Mouse (Mus musculus) cerebellum, postnatal 10 days (tissue): ENCODE measurements around the gene Prpf6.

Experiments used
- DNase-seq, 2 experiments: peaks; one replicate each; pipeline ENCODE4 v3.0.0; 2021; ENCODE audit warnings: mixed read lengths in 2 of 2

Prpf6 gene

DNA sequence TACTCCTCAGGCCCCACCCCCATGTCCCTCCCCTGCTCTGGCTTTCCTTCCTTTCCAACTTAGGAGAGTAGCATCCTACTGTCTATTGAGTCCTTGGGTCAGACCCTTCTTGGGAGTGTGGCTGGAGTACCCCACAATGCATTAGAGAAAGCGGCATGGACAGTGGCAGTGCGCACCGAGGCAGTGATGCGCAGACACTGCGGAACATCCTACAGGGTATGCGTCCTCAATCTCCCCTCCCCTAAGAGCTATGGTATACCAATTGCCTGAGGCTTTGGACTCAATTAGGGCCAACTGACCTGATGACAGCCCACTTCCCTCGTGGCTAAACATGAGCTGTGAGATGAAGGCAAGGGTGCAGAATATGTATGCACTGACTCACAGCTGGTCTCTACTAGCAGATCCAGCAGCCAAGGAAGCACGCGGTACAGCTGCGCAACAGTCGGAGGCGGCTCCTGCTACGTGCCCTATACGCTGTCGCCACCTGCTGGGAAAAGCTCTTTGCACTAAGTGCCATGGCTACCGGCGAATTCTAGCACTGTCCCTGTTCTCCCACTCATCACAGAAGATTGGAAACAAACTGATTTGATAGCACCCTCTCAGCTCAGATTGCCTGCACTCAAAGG is 67.4 kb downstream of the Prpf6 start:
- DNase-seq = peak in 1 of 2 experiments; percentile 47

DNA sequence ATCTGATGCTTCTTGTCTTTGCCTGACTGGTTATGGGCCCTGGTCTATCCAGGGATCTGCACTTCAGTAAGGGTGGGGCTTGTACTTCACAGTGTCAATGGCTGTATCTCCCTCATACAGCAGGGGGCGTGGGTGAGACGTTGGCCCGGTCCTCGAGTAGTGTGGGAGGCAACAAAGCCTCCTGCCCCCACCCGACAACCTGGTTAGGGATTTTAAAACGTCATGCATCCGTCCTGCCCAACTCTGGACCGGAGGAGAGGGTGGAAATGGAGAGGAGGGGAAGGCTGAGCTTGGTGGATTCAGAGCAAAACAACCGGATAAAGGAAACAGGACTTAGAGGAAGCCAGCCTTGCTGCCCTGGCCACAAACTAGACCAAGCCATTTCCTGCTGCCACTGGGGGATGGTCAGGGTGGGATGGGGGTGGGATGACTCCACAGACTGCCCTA is 68.0 kb downstream of the Prpf6 start:
- peak; percentile 90 to 92 for DNase-seq

DNA sequence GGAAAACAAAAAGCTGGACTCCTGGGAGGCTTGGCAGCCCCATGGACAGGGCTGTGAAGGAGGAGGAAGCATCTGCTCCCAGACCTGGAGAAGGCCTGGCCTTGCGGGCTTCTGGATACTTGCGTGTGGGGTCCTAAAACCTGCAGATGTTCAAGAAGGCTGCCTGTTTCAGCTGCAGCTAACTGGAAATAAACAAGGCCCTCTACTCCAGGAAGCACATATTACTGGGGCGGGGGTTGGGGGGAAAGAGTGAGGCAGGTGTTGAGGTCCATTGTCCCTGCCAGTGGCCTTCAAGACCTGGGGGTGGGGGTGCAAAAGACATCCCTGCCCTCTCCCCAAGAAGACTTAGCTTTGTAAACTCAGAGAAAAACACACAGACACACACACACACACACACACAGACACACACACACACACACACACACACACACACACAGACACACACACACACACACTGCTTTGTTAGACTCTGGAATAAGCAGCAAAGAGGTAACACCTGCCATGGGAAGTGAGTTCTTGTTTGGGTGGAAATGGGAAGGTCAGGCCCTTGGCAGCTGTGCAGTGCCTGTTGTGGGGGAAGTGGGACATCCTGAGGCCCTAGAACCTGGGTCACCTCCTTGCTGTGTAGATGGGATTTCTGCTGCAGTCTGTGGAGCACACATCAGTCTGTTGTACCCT is 71.1 kb downstream of the Prpf6 start:
- no peak for DNase-seq

DNA sequence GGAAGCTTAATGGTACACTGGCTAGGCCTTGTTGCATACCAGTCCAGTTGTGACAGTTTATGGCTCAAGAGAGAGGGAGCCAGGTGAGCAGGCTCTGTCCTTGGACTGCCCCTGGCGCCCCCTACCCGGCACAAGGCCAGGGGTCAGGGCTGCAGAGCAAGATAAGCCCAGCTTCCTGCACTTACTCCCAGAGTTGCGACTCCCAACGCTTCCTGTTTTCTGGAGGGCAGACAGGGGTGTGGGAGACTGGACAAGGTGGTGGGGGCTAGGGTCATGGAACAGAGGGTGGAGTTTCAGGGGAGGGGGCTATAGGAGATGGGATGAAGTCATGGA is 71.6 kb downstream of the Prpf6 start:
- no peak for DNase-seq

DNA sequence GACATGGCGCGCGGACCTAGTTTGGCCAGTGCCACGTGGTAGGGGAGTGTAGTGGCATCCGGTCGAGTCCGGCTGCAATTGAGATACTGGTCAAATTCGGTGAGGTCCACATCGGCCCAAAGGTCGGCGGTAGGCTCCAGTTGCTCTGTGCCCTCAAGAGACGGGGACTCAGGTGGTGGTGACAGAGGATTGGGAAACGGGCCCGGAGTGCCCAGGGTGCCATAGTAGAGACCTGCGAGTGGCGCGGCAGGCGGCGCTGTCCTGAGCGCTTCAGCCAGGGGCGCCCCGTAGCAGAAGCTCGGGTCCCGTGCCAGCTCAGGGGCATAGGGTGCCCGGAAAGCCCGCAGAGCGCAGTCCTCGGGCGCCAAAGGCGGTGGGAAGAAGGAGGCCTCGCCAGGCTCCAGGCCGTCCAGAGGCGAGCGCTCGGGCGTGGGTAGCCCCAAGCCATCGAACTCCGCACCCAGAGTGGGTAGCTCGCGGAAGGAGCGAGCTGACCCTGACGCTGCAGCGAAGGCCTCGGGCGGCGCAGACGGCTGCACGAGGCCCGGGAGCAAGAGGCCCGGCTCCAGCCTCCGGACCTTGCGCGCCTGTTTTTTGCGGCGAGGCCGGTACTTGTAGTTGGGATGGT is 78.7 kb downstream of the Prpf6 start:
- DNase-seq = peak; percentile 51 to 52

DNA sequence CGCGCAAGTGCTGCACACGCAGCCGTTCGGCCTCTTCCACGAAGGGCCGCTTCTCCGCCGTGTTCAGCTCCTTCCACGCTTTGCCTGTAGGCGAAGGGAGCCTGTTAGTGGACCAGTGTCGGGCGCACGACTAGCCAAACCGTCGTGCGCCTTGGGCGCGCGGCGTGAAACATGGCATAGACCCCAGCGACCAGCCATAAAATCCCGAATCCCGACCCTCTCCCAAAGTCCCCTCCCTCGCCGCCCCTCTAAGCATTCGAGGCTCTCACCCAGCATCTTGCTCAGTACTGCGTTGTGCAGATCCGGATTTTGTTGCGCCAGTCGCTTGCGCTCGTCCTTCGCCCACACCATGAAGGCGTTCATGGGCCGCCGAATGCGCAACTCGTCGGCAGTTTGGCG is 79.2 kb downstream of the Prpf6 start:
- DNase-seq = peak; percentile 36 to 57

DNA sequence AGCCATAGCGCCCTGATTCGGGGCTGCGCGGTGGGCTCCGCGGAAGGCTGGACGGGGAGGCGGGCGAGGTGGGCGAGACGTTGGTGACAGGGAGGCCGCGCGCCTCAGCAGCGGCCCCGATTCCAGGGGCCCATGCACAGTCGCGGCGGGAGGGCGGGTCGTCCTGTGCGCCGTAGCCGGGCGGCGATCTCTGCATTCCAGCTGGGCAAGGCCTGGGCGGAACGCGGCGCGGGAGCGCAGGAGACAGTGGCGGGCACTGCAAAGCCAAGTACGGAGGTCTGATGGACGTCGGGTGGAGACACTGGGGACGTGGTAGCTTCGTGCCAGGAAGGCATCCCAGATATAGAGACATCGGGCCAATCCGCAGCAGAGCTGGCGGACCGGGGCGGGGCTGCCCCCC is 79.7 kb downstream of the Prpf6 start, which contains the start of gene Sox18:
Gene Sox18, minus strand, starts transcription at position 315 of the 400 bp plus-strand sequence.
- DNase-seq = peak in 1 of 2 experiments; percentile 49

DNA sequence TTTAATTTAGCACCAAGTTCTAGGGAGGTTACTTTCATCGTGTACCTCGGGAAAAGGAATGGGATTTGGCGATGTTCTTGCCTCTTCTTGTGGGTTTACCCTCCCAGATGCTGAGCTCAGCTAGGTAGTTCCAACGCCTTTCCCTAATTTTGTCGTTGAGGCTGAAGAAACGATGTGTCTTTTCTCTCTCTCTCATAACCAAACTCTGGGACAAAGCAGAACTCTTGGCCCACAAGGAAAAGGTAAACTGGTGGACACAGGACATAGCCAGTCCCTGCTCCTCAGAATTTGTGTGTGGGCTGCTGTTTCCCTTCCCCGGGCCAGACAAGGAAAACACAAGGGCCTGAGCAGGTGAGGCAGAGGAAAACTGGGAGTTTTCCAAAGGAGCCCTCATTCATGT is 80.3 kb downstream of the Prpf6 start:
- DNase-seq = no peak

DNA sequence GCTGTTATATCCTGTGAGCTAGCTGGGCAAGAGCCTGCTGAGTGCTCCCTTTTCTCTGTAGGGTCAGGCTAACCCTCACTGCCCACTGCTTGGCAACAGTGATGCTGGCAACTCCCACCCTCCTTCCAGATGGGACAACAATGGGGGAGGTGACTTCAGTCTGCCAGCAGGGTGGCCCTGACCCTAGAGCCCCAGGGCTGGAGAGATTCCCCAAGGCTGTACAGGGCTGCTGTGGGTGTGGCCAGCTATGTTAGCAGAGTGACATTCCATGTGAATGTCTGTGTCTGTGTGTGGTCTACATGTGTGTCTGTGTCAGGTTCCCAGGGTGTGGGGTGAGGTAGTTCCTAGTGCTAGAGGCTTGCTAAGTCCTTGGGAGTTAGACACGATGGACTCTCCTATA is 81.8 kb downstream of the Prpf6 start:
- peak in 1 of 2 experiments; percentile 56 for DNase-seq

DNA sequence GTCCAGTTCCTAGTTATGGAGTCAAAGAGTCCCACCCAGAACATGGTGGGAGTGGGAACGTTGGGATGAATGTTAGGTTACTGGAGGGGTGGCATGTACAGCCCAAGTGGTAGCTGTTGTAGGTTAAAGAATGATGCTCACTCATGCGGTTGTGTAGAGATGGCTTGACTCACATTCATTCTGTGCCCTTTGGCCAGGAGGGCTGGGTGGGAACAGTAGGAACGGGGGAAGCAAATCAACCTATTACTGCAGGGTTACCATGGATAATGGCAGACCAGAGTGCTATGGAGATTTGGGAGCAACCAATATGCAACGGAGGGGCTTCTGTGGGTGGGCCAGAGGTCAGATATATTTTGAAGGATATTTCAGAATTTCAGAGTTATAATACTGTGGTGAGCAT is 83.3 kb downstream of the Prpf6 start:
- no peak for DNase-seq

DNA sequence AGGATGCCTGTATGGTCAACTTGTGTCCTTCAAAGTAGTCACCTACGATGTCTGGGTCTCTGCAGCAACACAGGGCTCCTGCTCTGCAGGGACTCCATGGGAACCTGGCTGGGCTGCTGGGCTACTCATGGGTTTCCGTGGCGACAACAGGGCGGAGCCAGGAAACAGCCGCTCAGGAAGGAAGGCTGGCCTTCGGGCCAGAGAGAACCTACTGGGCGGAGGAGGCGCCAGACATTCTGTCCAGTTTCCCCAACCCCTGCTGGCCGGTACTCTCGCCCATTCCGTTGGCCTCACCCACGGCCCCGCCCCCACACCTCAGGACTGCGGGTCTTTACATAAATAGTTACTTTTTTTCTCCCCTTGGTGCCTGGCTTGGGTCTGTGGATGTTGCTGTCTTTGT is 83.8 kb downstream of the Prpf6 start:
- peak; percentile 68 to 78 for DNase-seq

DNA sequence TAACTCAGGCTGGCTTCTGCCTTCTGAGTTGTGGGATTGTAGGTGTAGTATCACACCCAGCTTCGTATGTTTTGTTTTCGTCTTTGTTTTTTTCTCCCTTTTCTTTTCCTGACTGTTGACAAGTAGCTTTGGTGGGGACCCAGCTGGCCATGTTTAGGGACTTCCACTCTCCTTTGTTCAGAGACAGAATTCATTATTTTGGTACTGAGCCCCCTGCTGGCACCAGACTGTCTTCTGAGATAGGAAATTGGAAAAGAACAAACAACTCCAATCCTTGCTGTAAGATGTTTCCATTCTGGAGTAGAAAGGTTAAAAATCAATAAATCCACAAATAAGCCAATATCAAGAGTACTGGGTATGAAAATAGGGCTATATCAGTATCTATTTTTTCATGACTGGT is 84.8 kb downstream of the Prpf6 start:
- peak; percentile 66 for DNase-seq

DNA sequence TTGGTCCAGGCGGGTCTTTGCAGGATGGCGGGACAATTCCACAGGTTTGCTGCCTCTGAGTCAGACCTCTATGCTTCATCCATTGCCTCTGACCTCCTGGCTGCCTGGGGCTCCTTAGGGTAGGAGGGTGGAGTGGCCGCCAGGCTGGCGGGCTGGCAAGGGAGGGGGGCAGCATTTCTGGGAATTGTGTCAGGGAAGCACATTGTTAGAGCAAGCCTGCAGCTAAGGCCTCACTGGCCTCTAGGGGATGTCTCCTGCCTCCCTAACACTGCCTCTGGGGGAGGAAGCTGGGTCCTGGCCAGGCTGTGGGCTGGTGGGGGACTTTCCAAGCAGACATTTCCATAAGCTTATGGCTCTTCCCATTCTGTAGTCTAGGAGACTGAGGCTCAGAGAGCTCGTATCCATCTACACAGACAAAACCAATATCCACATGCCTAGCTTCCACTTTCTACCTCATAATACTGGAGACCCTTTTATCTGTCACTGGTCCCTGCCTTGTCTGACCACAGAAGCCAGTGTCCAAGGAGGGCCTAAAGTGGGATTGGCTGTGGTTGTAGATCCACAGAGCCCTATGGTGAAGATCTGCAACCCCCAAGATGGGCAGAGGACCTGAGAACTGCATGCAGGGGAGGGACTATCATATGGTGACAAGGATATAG is 85.6 kb downstream of the Prpf6 start:
- peak in 1 of 2 experiments; percentile 37 for DNase-seq

DNA sequence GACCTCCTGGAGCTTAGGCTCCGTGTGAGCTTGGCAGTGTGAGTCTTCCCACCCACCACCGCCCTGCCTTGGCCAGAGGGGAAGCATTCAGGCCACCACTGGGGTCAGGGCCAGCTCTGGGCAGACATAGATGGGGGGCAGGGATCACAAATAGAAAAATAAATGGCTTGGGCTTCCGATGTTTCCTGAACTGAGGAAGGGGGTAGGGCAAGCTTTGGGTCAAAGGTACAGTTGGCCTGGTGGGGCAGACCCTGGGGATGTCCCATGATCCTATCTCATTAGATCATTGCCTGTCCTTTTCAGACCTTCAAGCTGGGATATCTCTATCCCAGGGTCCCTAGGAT is 86.1 kb downstream of the Prpf6 start:
- DNase-seq = no peak

DNA sequence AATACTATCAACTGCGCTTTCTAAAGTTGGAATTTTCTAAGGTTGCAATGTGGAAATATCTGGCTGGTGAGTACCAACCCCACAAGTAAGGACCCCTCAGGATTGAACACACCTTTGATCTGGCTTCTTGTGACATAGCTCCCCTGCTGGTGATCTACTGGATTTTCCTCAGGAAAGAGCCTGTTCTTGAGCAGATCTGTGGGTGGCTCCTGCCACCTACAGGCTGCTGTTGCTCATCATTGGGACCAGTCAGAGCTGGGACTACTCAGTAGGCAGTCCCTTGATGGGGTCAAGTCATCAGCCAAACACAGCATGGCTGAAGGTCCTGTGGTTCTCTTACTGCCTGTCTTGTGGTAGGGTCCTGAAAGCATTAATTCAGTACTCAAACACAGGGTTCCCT is 87.1 kb downstream of the Prpf6 start:
- peak; percentile 80 to 81 for DNase-seq

DNA sequence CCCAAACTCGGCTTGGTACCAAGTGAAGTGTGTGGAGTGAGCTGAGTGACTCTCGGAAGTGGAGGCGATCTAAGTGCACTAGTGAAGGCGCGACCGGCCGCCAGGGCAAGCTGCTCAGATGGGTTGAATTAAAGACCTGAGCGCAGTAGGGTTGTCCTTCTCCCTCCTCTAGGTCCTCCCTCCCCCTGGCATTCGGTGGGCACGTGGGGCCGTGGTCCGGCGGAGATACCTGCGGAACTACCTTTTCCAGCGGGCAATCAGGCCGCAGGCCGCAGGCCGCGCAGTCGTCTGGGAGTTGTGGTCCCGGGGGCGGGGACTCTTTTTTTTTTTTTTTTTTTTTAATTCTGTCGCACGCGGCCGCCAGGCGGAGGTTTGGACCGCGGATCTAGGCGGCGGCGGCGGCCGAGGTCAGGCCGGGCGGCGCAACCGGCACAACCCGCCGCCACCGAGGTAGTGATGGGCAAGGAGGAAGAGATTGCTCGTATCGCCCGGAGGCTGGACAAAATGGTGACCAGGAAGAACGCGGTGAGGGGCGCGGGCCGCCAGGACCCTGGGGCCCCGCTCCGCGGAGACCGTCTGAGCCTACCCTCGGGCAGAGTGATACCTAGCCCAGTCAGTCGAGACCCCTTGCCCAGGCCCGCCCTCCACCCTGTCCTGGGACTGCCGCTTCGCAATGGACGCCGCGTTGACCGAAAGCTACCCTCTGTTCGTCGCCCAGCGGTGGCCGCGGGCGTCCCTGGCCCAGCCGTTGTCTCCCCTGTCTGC is 88.5 kb downstream of the Prpf6 start, which contains the start of gene Tcea2:
Gene Tcea2, plus strand, starts transcription at position 360 of the 765 bp plus-strand sequence.
- DNase-seq = peak; percentile 88 to 89

DNA sequence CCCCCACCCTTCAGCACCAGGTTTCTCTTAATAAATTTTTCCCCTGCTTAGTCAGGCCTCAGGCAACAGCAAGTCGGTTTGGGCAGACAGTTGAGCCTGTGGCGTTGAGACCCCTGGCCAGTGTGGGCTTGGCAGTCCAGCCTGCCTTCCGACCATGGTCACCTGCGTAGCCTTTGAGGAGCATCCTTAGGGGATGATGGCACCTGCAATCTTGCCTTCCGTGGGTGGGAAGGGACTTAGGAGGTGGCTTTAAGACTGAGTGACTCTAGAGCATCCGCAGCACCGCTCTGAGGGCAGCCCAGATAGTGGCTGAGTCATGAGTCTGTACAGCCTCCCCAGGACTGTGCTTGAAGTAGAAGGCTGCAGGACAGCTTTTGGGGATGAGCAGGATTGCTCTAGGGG is 89.0 kb downstream of the Prpf6 start:
- DNase-seq = no peak

DNA sequence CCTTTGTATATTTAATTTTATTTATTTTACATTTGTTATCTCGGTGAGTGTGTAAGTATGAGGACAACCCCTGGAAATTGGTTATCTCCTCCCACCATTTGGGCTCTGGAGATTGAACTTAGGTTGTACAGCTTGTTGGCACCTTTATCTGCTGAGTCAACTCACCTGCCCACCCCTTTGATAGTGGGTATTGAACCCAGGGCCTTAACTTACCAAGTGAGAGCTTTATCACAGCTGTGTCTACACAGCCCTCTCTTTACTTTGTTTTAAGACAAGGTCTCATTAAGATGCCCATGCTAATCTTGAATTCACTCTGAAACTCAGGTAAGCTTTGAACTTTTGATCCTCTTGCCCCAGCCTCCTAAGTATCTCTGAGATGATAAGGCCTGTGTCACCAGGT is 90.3 kb downstream of the Prpf6 start:
- no peak for DNase-seq

DNA sequence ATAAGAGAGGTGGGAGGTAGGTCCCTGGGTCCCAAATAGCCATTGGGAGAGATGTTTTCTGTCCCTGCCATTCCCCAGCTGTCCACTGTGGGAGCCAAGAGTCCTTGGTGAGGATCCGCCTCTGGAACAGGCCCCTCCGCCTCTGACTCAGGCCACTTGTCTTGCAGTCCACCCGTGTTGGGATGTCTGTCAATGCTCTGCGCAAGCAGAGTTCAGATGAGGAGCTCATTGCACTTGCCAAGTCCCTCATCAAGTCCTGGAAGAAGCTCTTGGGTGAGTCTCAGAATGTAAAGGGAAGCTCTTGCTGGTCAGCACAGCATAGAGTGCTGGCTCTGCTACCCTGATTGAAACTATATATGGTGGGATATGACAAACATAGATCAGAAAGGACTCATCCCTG is 91.7 kb downstream of the Prpf6 start:
- DNase-seq = no peak

DNA sequence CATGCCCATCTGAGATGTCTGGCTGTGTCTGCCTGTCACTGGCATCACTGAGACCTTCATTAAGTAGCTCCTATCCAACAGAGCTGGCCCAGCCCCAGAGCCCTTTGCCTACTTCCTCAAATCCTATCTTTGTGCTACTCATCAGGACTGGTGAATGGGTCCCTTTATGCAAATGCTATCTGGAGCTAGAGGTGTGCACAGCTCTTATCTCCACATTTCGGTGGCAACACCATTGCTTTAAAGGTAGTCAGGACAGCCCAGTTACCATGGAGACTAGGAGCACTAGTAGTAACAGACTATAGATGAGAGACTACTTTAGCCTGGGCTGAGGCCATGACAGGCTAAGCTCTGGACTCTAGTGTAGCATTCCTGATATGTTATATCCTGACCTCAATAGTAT is 93.0 kb downstream of the Prpf6 start:
- peak in 1 of 2 experiments; percentile 17 for DNase-seq

DNA sequence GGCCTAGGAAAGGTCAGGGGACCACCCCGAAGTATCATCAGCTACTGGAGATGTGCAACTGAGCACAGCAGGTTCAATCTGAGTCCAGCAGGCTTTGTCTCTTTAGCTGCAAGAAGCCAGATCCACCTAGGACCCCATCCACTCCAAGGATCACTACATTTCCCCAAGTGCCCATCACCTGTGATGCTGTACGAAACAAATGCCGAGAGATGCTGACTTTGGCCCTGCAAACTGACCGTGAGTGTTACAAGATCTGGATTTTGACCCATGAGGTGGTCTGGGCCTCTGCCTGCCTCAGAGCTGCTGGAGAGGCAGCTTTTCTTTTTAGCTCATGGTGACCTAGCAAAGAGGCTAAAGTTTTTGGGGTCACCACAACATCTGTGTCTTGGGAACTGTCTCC is 94.0 kb downstream of the Prpf6 start:
- no peak for DNase-seq

DNA sequence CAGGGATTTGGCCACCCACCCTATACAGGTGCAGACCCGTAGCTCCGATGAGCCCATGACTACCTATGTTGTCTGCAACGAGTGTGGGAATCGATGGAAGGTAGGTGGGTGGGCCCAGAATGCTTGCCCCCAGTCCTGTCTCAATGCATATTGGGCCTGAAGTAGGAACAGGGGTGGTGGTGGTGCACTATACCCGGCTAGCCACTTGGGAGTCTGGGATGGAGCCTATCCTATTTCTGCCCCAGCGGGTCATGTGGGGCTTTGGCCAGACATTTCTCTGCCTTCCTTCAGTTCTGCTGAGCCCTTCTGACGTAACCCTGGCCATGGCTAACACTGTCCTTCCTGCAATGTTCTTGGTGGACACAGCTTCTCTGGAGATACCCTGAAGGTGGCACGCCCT is 95.9 kb downstream of the Prpf6 start:
- DNase-seq = no peak
